Mouse (Mus musculus) A20 (cell line): ENCODE measurements at regions not wholly inside any gene's neighbourhood (a gene's known extent, or its start where the extent isn't known, plus 50 kb on each side); places are given as distances from the start of the nearest gene placed in this dataset.

Source experiments
- DNase-seq: peaks from one replicate; pipeline ENCODE4 v3.0.0-alpha.2; 2011; ENCODE audit warnings: low read depth, low spot score

DNA sequence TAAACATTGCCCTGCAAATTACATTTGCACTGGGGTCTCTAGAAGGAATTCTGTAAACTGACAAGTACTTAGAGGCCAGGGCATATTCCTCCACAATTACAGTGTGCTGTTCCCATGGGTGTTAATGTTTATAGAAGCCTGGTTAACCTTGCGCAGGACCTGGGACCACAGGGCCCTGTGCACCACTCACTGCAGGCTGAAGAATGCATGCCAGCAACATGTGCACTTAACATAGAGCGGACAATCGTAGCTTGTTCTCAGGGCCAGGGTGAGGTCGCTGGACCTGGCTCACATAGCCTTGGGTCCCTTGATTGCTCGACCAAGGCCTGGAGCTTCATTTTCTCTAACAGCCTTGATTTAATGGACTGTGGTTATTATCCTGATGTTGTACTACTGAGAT is 168.8 kb downstream of the Hs3st3b1 start:
- no peak for DNase-seq

- DNase-seq, result no peak
Measured at GRCm38 (mm10) chr11:63754826-63755225, 167.3 kb downstream of the Hs3st3b1 start.

- no peak for DNase-seq
Measured at GRCm38 (mm10) chr11:63758313-63758712, 163.8 kb downstream of the Hs3st3b1 start.

DNA sequence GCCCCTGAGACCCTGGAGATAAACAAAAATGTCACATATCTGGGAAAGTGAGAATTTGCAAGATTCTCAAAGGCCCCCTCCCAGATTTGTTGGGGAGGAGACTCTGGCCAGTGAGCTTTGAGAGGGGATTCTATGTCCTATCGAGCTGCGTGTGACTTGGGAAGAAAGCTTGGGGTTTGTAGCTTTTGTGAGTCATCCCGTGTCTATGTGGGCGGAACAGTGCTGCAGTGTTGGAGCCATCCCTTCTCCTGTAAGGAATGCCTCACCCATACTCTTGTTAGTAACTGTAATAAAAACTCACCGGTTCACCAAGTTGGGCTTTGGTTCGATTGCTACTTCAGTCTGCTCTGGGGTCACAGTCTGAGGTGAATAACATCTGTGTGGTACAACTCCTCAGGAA is 160.5 kb downstream of the Hs3st3b1 start:
- DNase-seq, result no peak

- DNase-seq, result no peak
Measured at GRCm38 (mm10) chr11:63767631-63768250, 154.3 kb downstream of the Hs3st3b1 start.

DNA sequence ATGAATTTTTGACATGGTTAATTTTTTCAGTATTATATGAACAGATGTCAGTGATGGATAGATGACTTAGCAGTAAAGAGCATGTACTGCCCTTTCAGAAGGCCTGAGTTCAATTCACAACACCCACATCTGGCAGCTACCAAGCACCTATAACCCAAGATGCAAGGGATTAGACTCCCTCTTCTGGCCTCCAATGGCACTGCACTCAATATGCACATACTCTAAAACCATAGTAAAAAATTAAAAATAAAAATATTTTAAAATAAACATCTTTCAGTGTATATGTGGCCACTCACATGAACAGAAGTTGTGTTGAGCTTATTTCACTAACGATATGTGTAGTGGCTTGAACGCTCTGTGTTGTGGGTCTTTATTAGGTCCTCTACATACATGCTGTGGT is 152.4 kb downstream of the Hs3st3b1 start:
- no peak for DNase-seq

DNA sequence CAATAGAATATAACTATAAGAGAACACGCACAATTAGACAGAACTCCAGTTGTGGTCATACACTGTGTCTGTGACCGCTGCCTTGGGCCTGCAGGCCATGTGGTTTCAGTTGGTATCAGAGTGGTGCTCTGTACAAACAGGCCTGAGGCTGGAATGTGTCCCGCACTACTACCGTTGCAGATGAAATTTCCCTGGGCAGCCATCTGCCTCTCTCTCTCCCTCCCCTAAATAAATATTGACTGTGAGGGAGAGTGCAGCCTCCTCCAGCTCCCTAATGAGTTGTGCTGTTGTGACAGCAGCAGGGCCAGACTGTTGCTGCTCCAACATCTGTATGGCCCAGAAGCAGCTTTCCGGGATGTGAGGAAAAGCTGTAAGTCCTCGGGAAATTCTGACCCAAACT is 146.7 kb downstream of the Hs3st3b1 start:
- no peak for DNase-seq

- no peak for DNase-seq
Measured at GRCm38 (mm10) chr11:63779371-63779770, 142.7 kb downstream of the Hs3st3b1 start.

GRCm38 (mm10) chr11:63781967-63782915 is 139.8 kb downstream of the Hs3st3b1 start:
- DNase-seq, result no peak

DNA sequence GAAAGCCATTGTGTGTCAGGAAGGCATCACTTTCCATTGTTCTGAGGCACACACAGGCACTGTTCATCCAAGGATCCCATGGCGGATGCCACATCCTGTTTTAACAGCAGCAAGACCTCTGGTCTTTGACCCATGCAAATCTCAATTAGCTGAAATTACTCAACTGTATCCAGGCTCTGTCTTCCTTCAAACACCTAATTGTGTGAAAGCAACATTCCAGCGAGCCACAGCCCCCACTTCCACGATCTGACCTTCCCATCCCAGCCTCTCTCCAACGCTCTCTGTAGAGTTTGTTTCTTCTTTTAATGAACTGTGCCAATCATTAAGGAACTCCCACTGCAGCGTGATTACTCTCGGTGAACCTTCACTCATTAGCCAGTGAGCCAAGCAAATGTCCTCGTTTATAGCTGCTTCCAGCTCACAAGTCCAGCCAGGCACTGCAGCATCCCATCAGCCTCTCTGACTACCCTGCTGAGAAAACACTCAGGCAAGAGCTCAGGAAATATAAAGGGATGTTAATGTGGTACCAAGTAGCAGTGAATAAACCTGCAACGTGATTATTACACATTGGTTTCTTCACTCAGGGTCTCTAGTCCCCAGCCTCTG is 136.7 kb downstream of the Hs3st3b1 start:
- no peak for DNase-seq

- no peak for DNase-seq
Measured at GRCm38 (mm10) chr11:63785965-63786364, 136.1 kb downstream of the Hs3st3b1 start.

GRCm38 (mm10) chr11:63789473-63790120 is 132.5 kb downstream of the Hs3st3b1 start:
- no peak for DNase-seq

DNA sequence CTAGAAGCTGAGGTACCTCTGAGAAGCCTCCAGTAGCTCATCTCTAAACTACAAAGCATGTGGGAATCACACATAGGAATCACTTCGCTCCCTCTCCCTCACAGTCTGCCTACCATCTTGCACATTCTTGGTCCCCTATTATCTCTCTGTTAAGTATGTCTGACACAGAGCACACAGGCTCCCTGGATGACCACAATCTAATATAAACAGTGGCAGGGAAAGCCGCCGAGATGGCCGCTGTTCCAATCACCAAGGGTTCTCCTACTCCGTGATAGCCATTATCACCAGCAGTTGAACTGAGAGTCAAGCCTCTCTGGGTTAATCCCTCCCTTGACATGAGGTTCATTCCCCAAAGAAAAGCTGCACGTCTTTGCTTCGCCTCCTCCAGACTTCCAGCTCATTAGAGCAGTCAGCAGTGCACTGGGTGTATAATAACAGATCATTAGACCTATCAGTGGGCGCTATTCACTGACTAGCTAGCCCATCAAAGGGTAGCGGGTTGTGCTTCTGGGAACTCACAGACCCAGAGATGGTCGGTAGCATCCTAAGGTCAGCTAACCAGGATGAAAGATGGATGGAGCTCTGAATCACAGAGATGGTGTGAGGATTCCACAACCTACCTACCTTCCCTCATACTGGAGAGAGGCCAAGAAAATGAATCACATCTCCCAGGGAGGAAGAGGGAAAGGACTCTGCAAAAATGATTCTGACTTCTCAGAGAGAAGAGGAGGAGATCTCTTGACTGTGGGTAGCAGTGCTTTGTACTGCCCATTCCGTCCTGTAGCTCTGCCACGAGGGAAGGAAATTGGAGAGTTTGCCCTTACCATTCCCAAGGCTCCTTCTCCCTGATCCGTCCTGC is 130.9 kb downstream of the Hs3st3b1 start:
- DNase-seq, result no peak

- no peak for DNase-seq
Measured at GRCm38 (mm10) chr11:63793732-63794503, 128.2 kb downstream of the Hs3st3b1 start.

DNA sequence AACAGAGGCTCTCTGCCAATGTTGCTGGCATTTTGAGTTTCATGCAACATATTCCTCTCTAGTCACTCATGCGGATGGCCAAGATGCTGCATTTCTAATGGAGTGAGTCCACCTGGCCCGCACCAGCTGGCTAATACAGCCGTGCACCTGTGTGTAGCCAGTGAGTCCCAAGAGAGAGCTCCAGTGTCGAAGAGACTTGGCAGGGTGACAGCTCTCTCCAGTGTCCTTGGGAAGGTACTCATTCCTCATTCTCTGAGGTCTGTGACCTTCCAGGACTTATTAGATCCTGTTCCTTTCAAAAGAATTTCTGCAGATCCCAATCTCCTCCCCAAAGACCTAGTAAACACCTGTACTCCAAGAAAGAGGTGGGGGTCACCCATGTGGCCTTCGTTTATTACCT is 109.9 kb downstream of the Hs3st3b1 start:
- DNase-seq, result no peak

DNA sequence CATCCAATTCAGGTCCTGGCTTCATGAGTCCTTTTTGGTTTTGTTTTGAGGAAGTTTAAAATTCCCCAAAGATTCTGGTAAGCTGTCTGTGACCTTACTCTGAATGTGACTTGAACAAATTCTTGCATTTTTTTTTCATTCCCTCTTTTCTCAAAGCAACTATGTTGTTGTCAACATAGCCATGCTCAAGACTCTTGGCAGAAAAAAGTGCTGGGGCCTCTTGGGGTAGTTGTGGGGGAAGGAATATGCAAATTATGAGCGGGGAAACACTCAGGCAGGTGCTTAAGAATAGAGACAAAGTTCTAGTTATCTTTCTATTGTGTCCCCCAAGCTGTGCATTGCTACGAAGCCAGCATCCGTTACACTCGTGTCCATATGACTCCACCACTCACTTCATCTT is 99.2 kb downstream of the Hs3st3b1 start:
- DNase-seq, result peak; percentile 3

- DNase-seq, result no peak
Measured at GRCm38 (mm10) chr11:63827271-63827762, 94.8 kb downstream of the Hs3st3b1 start.

DNA sequence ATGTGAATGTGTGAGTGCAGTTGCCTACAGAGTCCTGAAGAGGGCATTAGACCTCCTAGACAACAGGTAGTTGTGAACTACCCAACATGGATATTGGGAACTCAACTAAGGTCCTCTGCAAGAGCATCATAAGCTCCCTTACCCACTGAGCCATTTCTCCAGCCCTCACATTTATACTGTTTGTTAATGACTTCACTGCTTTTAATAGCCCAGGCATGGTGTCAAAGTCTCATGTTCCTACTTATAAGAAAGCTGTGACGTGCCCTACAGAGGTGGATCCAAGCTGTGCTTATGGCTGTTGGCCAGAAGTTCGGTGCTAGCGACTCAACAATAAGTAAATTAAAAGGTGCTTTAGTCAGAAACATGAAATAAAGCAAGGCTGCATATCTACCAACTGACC is 88.6 kb downstream of the Hs3st3b1 start:
- no peak for DNase-seq

GRCm38 (mm10) chr11:63834140-63834539 is 88.0 kb downstream of the Hs3st3b1 start:
- no peak for DNase-seq

DNA sequence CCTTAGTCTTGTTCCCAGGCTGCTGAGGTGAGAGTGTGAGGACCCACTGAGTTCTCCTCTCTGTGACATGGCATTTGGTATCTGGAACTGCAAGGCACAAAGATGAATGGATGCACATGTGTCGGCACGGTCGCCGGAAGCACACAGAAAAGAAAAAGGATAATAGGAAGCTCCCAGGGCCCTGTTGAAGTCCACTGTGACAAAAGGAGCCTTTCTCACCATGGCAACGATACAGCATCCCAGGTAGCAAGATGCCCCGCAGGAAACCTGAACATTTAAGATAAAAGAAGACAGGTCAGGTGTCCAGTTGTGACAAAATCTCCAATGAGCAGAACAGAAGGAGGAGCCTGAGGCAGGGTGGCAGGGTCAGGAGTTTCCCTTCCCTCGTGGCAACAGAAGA is 87.5 kb downstream of the Hs3st3b1 start:
- DNase-seq, result no peak
